Mouse (Mus musculus) erythroblast, adult 5-6 weeks (primary cell): ENCODE measurements around the gene Gtf2a1. TPM values are rescaled to one million over a fixed set of nuclear protein-coding genes. Genes with fewer than 3 reads are reported as not detected.
A peak's percentile ranks its signal among the peaks of the same experiment; 100 is the strongest.
"Not testable (repeated sequence)": the region's sequence is repeated elsewhere in the genome, so short reads cannot be mapped to it uniquely, and the experiment has no call there.

Experiments
- ATAC-seq: replicated peaks from 2 replicates; pipeline ENCODE4 v1.8.0; 2016; ENCODE audit warnings: moderate number of reproducible peaks, mild to moderate bottlenecking, moderate TSS enrichment, inconsistent platforms; ENCODE audit not compliant: poor library complexity, low FRiP score, severe bottlenecking
- total RNA-seq, 2 experiments: library from RNA; stranded (forward) in 1 of 2; stranded (reverse) in 1 of 2; fragments of 150-400 nt in 1 of 2; fragments of 200-764, 138-1000 nt in 1 of 2; gene quantifications; 2 replicates each; pipeline versions ENCODE4 v1.2.3 to v1.2.4; 2015 to 2017; ENCODE audit warnings: low replicate concordance in 2 of 2

Gtf2a1 gene
- 18.0 and 23.2 TPM in 2 replicates for total RNA-seq (2015; ENCODE audit: low replicate concordance)
- total RNA-seq (2017; ENCODE audit: low replicate concordance), result 22.9 and 23.3 TPM in 2 replicates

DNA sequence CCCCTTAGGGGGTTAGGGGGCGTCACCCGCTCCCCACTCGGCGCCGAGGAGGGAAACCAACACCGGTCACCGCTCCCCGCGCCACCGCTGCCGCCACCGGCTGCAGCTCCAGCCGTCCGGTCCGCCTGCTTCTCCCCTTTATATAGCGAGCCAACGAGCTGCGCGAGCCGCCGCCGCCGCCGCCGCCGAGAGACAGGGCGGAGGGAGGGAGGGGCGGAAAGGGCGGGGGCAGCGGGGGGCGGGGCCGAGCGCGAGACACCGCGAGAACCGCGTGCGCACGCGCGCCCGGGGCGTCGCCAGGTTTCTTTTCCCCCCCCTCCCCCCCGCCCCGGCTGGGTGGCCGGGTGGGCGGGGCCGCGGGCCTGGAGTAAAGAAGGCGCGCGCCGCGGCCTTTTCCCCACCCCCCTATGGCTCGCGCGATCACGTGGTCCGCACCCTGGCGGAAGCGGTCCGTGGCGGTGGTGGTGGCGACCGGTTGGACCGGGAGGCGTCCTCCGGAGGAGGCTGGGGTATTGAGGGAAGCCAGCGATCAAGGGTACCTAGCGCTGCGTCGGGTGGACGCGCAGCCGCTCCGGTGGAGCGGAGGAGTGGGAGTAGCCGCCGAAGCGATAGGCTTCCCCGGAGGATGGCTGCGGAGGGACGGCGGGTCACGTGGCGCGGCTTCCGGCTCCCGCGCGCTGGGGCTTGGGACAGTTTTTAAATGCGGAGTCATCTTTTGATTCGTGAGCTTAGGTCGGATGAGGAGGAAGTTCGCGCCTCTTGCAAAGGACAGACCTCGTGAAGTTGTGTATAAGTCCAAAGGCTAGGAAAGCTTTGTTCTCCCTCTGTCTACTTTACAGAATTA, at the start of gene Gtf2a1:
Gene Gtf2a1 (minus strand): TSS at position 641 of the 844 bp plus-strand sequence.
- ATAC-seq, result peak; percentile 77

DNA sequence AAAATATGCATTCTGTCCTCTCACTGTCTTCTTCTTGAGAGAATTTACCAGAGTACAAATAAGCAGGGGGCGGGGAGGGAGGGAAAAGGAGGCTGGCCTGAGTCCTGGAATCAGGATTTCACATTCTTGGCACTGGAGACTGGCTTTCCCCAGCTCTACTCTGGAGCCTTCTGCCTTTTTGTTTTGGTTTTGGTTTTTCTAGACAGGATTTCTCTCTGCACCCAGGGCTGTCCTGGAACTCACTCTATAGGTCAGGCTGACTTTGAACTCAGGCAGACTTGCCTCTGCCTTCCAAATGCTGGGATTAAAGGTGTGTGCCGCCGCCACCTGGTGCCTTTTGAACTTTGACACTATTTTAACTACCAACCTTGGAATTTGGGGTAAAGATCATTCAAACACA, 48.1 kb upstream of the Gtf2a1 start:
- ATAC-seq, result no peak

DNA sequence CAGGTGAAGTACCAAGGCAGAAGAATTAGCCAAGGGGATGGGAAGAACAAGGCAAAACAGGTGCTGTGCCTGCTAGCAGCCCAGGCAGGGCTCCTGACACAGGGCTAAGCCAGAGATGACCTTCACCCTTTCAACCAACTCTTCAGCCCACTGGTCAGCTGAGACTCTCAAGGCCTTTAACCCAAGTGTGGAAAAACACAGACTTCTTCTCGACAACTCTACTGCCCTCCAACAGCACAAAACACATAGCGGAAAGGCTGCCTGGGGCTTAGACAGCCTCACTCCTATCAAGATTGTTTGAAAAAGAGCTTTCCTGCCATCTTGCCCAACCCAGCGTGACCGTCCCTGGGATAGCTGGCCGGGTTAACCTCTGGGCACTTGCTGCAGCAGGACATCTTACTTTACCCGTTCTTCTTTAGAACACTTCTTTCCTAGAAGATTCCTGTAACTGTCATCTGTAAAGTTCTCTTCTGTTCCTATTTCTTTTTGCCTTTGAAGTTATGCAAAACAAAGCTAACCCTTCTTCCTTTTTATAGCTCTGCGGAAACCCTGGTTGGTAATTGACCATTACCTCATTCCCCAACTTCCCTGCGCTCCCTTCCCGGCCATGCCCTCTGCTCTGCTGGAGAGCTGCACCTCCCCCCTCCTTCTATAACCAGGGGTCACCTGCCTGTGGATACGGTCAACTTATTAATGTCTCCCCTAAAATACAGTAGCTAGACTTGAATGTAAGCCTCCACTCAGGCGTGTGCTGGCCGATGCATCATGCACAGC, 47.0 kb upstream of the Gtf2a1 start:
- ATAC-seq, result no peak

DNA sequence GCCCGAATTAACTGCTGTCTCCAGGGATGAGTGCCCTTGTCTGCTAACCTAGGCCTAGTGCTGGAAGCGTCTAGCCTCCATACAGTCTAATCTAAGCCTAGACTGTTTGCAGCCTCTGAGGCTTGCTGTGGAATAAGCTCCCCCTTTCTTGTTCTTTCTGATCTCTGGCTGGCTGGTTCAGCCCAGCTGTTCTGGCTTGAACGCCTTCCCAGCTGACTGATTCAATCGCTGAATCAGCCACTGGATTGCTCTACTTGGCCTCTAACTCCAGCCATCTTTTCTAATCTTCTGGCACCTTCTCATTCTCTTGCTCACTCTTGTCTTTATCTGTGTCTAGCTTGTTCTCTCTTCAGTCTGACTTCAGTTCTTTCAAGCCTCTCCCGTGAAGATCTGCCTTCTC, 36.2 kb upstream of the Gtf2a1 start:
- no peak for ATAC-seq

DNA sequence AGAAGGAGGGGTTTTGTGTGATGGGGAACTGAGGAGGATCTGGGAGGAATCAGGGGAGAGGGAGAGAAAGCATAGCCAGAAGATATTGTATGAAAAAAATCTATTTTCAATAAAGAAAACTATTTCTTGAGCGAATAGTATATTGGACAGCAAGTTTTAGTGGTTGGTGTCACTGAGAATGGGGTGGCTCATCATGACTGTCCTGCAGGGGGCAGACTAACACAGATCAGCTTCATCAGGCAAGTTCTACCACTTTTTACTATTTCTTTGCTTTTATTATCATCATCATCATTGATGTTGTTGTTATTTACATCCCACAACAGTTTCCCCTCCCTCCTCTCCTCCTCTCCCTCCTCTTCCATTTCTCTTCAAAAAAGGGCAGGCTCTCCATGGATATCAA, 34.7 kb upstream of the Gtf2a1 start:
- ATAC-seq, result no peak; the same call in 1 of the 2 replicates

DNA sequence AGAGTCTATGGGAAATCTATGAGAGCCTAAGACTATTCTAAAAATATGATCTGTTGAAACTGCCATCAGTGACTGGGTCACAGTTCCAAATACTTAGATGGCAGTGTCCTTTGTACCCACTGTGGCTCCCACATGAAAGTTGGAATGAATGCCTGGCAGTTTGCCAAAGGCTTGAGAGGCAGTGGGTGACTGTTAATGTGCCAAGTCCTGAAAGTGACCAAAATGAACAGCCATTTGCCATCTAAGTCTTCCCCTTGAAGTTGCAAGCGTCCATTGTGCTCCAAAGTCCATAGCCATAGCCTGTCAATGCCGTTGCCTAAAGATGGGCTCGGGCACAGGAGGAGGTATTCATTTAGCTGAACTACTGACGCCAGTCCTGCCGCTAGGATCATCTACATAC, 19.1 kb upstream of the Gtf2a1 start:
- ATAC-seq, result no peak

DNA sequence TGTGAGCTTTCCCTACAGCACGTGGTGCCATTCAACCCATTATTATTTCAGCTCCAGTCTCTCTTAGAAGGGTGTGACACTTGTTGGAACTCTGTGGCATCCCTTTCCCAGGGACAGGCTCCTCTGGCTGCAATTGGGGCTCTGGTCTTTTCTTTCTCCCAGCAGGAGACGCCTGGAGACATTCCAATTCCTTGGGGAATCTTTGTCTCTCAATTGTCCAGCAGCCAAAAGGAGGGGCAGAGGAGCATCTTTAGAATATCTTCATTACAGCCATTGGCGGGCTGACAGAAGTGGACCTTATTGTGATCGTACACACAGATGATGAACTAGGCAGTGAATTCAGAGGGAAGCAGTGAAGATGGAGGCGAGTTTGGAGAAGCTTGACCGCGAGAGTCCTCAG, 17.4 kb upstream of the Gtf2a1 start:
- no peak for ATAC-seq

DNA sequence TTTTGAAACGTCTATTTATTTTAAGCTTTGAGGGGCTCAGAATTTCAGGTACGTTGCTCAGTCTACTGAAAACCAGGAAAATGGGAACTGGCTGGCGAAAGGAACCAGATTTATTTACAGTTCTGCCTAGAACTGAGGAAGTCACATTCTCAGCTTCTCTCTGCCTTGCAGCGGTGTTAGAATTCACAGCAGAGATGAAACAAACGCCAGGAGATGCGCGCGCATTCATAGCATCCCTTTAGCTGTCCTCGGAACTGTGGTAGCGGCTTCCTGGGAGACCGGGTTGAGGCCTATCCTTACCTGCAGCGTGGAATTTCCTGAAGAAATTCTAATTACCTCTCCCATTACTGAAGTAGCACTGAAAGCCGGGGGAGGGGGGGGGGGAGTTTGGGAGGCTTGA, 16.4 kb upstream of the Gtf2a1 start:
- ATAC-seq, result no peak

DNA sequence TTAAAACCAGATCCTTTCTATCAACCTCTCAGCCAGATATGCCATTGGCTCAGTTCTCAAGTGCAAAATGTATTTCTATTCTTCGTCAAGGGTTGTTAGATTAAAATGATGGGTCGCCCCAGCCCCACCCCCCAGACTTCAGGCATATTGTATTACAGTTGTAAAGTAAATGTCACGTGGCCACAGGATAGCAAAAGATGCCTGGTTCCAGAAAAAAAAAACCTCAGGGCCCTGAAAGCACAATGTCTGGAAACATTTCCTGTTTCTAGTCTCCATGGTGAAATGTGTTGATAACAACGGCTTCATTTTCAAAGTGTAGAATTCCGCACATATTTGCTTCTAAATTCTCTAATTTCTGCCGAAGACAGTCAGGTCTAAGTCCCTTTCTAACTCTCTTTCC, 14.3 kb upstream of the Gtf2a1 start:
- ATAC-seq, result no peak

DNA sequence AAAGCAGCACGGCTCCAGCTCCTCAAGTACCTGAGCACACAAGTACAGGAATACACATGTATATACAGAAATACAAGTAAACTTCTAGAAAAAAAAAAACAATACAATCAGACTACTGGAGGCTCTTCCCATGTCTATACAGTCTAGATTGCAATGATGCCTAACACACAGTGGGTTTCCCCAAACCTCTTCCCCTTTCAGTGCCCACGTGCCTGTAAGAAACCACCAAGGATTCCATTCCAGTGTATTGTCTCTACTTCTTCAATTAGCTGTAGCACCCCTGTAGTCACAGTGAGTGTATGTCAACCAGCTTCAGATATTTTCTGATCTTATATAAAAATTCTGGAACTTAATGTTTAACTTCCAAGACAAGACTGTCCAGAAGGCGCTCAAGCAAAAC, 1.8 kb upstream of the Gtf2a1 start:
- ATAC-seq, result no peak

DNA sequence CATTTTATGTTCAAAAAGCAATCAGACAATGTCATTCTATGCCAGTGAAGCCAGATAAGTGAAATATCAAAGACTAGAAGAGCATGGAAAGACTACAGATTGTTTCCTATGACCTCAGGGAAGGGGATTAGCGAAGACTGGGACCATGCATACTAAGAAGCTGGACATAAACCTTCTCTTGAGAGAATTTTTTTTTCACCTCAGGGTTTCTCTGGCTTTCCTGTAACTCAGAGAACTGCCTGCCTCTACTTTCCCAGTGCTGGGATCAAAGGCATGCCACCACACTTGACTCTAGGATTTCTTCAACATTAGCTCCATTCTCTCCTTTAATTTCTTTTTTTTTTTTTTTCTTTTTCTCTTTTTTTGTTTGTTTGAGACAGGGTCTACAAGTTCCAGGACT, 904 bp upstream of the Gtf2a1 start:
- ATAC-seq, result no peak

DNA sequence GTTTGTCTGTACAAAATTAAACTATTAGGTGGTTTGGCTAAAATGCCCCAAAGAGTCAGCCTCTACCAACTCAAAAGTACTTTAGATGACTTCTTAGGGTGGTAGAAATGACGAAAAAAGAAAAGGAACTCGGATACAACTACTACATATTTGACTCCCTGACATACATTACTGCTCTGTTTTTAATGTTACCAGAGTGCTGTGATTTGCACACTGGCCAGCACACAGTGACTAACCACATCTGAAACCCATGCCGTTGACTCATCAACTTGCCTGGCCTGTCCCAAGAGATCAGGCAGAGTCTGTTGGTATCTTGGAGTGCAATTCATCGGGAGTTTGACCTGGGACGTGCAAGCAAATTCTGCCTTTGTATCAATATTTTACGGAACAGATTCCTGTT, 429 bp upstream of the Gtf2a1 start:
- peak; percentile 34 for ATAC-seq

DNA sequence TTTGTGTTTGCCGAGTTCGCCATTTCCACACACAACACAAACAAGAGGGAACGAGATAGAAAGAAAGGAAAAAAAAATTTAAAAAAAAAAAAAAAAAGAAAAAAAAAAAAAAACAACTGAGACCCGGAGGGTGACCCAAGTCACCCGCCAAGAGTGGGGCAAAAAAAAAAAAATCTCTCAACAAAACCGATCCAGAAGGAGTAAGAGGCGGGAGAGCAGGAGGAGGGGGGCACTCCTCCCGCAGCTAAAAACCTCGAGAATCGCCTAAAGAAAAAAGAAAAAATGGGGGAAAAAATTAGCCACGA, 793 bp downstream of the Gtf2a1 start:
- no peak for ATAC-seq

DNA sequence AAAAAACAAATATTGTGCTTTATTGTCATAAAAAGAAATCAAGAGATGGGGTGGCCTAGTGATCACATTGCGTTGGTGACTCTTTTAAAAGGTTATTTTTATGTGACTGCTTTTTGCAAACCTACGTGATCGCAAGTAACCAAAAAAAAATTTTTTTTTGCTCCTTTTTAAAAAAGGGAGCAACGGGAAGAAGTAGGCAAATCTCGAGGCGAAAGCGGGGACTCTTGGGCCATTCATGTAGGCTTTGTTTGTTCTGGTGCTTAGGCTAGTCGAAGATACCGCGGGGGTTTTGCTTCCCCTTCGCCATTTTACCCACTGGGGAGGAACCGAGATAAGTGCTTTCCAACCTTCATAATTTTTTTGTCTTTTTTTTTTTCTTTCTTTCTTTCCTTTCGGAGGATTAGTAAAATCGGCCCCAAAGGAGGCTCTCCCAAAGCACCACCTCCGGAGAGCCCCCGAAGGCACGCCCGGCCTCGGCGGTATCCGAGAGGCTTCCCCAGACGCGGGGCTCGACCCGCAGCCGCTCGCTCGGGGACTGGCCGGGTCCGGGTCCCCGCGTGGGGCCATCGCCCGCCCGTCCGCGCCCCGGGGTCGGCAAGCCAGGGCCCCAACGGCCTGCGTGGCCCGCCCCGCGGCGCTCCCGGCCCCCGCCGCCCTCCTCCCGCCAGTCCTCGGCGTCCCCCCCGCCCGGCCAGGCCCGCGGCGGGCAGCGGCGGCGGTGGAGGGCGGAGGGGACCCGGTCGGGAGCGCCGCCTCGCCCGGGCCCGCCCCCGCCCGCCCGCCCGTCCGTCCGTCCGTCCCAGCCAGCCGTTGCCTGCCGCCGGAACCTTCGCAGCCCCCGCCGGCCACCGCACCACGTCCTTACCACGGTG, 1.4 kb downstream of the Gtf2a1 start:
- no peak for ATAC-seq

DNA sequence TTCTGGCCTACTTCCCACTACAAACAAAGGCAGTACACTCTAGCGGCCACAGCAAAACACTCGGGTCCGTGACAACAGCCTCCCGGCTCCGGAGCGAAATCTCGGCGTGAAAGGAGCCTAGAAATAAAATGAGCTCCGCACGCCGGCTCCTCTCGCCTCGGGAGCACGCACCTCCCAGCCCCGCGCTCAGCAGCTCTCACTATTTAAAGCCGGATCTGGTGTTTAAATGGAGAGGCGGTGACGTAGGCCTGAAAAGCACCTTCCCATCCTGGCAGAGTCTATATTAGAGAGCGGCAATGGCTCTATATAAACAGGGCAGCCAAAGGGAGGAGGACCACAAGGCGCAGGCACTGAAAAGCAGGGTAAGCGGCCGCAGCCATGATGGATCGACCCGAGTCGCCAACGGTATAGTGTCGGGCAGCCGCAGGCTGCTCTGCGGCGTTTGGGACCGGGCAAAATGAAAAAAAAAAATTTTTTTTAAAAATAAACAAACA, 2.1 kb downstream of the Gtf2a1 start:
- ATAC-seq, result peak; percentile 71

DNA sequence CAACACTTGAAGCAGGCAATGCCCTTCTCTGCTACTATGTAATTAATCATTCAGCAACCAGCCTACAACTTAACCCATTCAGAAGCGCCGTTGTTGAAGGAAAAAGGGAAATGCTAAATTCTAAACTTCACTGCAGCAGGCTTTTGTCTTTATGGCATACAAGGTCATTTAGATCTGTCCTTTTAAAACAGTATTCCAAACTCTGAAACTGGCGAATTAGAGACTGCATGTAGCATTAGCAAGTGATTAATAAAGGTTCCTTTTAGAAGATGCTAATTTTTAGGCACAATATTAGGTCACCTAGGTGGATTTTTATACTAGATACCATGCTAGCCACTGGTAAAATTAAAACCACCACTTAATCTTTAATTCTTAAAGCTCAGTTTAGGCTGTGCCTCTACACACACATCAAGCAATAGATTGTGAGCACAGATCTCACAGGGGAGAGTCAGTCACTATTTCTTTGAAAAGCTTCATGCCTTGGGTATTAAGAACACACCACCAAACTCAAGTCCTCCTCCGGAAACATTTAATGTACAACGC, 2.7 kb downstream of the Gtf2a1 start:
- no peak for ATAC-seq

DNA sequence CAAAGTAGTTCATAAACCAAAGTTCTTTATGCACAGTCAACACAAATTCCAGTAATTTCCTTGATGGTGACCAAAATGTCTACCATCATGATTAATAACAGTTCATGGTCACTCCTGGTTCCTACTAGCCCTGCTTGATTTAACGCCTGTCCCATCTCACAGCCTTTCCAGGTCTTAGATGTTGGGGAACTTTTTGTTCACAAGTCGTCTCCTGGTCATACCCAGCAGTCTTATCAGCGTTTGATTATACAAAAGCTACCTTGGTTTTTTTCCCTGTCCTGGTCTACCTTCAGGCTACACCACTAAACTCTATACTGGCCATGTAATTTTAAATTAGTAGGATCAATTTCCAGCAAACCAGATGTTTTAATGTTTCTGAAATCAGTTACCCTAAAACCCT, 3.2 kb downstream of the Gtf2a1 start:
- ATAC-seq, result no peak

DNA sequence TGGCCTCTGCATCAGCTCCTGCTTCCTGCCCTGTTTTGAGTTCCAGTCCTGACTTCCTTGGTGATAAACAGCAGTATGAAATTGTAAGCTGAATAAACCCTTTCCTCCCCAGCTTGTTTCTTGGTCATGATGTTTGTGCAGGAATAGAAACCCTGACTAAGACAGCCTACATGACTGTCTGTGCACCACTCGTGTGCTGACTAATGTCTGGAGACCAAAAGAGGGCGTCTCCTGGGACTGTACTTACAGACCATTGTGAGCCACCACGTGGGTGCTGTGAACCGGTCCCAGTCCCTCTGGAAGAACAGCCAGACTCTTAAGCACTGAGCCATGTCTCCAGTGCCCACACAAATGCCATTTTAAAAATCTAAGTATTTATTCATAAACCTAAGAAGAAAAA, 4.5 kb downstream of the Gtf2a1 start:
- not testable (repeated sequence) for ATAC-seq

DNA sequence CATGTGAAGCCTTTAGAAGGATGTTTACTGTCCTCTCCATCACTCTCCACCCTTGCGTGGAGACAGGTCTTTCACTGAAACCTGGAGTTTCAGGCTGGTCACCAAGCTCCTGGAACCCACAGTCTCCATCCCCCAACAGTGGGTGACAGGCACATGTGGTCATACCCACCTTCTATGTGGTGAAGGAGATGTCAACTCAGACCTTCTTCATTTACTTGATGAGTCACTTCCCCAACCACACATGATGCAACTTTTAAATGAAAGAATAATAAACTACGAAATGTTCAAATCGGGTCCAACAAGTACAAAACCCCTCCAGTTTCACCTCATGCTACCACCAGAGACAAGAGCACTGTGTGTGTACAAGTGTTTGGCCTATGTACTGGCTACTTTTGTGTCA, 5.1 kb downstream of the Gtf2a1 start:
- no peak for ATAC-seq

DNA sequence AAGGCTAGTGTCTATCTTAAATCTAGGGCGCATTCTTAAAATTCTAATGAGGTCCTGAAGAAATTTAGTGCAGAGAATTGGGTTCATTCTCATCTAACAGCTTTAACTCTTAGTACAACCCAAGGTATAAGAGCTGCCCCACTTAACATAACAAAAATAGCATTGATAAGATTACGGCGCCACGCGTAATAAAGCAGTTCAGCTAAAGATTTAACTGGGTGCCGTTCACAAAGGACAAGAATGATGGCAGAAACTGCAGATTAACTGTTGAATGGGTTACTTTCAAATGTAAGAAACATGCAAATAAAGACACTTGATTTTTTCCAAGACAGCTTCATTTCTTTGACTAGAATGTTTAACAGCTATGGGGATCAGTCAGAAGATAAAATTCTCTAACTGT, 6.9 kb downstream of the Gtf2a1 start:
- ATAC-seq, result no peak
